Mouse (Mus musculus) midbrain, embryonic 11.5 days (tissue): Measurements from ENCODE around the gene Arhgef40. TPM values are rescaled to one million over a fixed set of nuclear protein-coding genes. Genes with fewer than 3 reads are reported as not detected.
"Not testable (repeated sequence)": the region's sequence is repeated elsewhere in the genome, so short reads cannot be mapped to it uniquely, and the experiment has no call there.

Experiments used
- ATAC-seq: fragments of 200-750 bp; cut with Nextera tagmentation; 2 replicates; pipeline ENCODE4 v1.8.0; 2017; ENCODE audit warnings: moderate TSS enrichment, moderate library complexity; ENCODE audit not compliant: low FRiP score
- DNase-seq: peaks from one replicate; pipeline ENCODE4 v3.0.0; 2015; ENCODE audit warnings: low spot score; ENCODE audit errors: missing footprints
- H3K27ac ChIP-seq: fragments of 300-500 bp; sonication (generic); 2 replicates; pipeline ENCODE4 v1.5.1; 2014; ENCODE audit warnings: low read depth, low read length
- H3K27me3 ChIP-seq: fragments of 300-500 bp; sonication (generic); 2 replicates; pipeline ENCODE4 v1.6.1; 2014; ENCODE audit warnings: mild to moderate bottlenecking, low read length, moderate library complexity, mixed read lengths; ENCODE audit not compliant: control insufficient read depth, insufficient read depth
- H3K36me3 ChIP-seq: fragments of 300-500 bp; sonication (generic); 2 replicates; pipeline ENCODE4 v1.6.1; 2014; ENCODE audit warnings: mild to moderate bottlenecking, low read length, moderate library complexity, mixed read lengths; ENCODE audit not compliant: control insufficient read depth, insufficient read depth
- H3K4me1 ChIP-seq: fragments of 300-500 bp; sonication (generic); 2 replicates; pipeline ENCODE4 v1.6.1; 2014; ENCODE audit warnings: low read length; ENCODE audit not compliant: control insufficient read depth, insufficient read depth
- H3K4me2 ChIP-seq: fragments of 300-500 bp; sonication (generic); 2 replicates; pipeline ENCODE4 v1.6.1; 2014; ENCODE audit warnings: mild to moderate bottlenecking, moderate library complexity
- H3K4me3 ChIP-seq: fragments of 300-500 bp; sonication (generic); 2 replicates; pipeline ENCODE4 v1.5.1; 2014; ENCODE audit warnings: low read depth, low read length
- H3K9ac ChIP-seq: fragments of 300-500 bp; sonication (generic); 2 replicates; pipeline ENCODE4 v1.6.1; 2014; ENCODE audit warnings: low read length
- H3K9me3 ChIP-seq: fragments of 300-500 bp; sonication (generic); 2 replicates; pipeline ENCODE4 v1.6.1; 2016; ENCODE audit warnings: low read length; ENCODE audit not compliant: control insufficient read depth
- WGBS: fragments of 180-500 bp; shearing (Covaris S2); extraction: QIAGEN DNeasy Blood & Tissue Kit; methylation state at CpG from one replicate; pipeline ENCODE4 v1.1.7; 2014; 5-methylcytosine and 5-hydroxymethylcytosine counted together
- polyA plus RNA-seq: library from polyadenylated mRNA; unstranded; fragments of >200 nt; fragmentation: Nextera tagmentation; extraction: Ambion mirVana; gene quantifications from 2 replicates; pipeline ENCODE4 v1.2.1, GENCODE M21; 2014

Arhgef40 gene
- polyA plus RNA-seq, 1 experiment from 2014 or later = 52.8 TPM

GRCm38 (mm10) chr14:52021138-52021529 is 36.6 kb downstream of the Arhgef40 start:
- Histone ChIP-seq H3K27me3 (no peaks in the 10 kb centered on the region), H3K9ac (no peak overlapping the region; the same call in 1 of the 2 replicates), H3K4me3 (no peak overlapping the region), H3K4me1 (peaks cover 32% of the 10 kb centered on the region), H3K9me3 (no peaks in the 10 kb centered on the region), H3K36me3 (no peaks in the 10 kb centered on the region), H3K4me2 (peak overlapping the region; percentile 76; the same call in 1 of the 2 replicates), H3K27ac (no peak overlapping the region)
- ATAC-seq (no peak), DNase-seq (no peak)
- 75% methylated on average over 4 of the region's 4 CpGs for WGBS

- no peak overlapping the region for H3K4me2 ChIP-seq
- no peaks in the 10 kb centered on the region for H3K27me3 ChIP-seq
- ATAC-seq (no peak), DNase-seq (peak; percentile 82)
- no peaks in the 10 kb centered on the region for H3K9me3 ChIP-seq
- no peak overlapping the region for H3K27ac ChIP-seq
- peaks cover 26% of the 10 kb centered on the region for H3K4me1 ChIP-seq
- no peaks in the 10 kb centered on the region for H3K36me3 ChIP-seq
- WGBS = 92% methylated on average over 8 of the region's 8 CpGs
- H3K9ac ChIP-seq = no peak overlapping the region
- H3K4me3 ChIP-seq = no peak overlapping the region
Observed at GRCm38 (mm10) chr14:52021568-52022212, 37.2 kb downstream of the Arhgef40 start.

GRCm38 (mm10) chr14:52022244-52022708 is 37.8 kb downstream of the Arhgef40 start:
- H3K27ac ChIP-seq = no peak overlapping the region
- no peaks in the 10 kb centered on the region for H3K27me3 ChIP-seq
- no peaks in the 10 kb centered on the region for H3K36me3 ChIP-seq
- ATAC-seq = no peak
- DNase-seq = no peak
- 53% methylated on average over 3 of the region's 3 CpGs for WGBS
- H3K9ac ChIP-seq = no peak overlapping the region; the same call in 1 of the 2 replicates
- peaks cover 25% of the 10 kb centered on the region for H3K4me1 ChIP-seq
- H3K4me2 ChIP-seq = peak overlapping the region; percentile 37
- H3K9me3 ChIP-seq = no peaks in the 10 kb centered on the region
- no peak overlapping the region for H3K4me3 ChIP-seq

- H3K9ac ChIP-seq = peak overlapping the region; percentile 52
- peak overlapping the region; percentile 8 for H3K4me3 ChIP-seq
- 3% methylated on average over 23 of the region's 23 CpGs for WGBS
- ATAC-seq = peak; percentile 17
- peak overlapping the region; percentile 37 for H3K4me2 ChIP-seq
- DNase-seq = peak; percentile 98
- no peaks in the 10 kb centered on the region for H3K9me3 ChIP-seq
- peak overlapping the region; percentile 69 for H3K27ac ChIP-seq
- H3K27me3 ChIP-seq = no peaks in the 10 kb centered on the region
- H3K36me3 ChIP-seq = no peaks in the 10 kb centered on the region
- H3K4me1 ChIP-seq = peaks cover 25% of the 10 kb centered on the region
Observed at GRCm38 (mm10) chr14:52022709-52023459, 38.4 kb downstream of the Arhgef40 start.

DNA sequence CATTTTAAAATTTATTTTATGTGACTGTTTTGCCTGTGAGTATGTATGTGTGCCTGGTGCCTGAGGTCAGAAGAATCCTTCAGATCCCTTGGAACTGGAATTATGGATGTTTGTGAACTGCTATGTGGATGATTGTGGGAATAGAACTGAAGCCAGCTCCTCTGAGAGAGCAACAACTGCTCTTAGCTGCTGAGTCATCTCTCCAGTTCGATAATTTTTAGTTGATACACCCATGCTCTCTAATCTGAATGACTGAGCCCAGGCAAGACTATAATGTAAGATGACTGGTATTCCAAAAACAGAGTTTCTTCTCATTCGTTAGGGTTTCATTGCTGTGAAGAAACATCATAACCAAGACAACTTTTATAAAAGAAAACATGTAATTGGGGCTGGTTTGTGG is 39.6 kb downstream of the Arhgef40 start:
- Histone ChIP-seq H3K4me2 (no peak overlapping the region), H3K27ac (no peak overlapping the region), H3K27me3 (no peaks in the 10 kb centered on the region), H3K4me1 (peaks cover 18% of the 10 kb centered on the region), H3K9me3 (no peaks in the 10 kb centered on the region), H3K9ac (no peak overlapping the region), H3K4me3 (no peak overlapping the region), H3K36me3 (no peaks in the 10 kb centered on the region)
- no peak for DNase-seq
- WGBS = 86% methylated on average over 2 of the region's 2 CpGs
- no peak for ATAC-seq

- 89% methylated on average over 4 of the region's 4 CpGs for WGBS
Observed at GRCm38 (mm10) chr14:52026342-52026741, 41.8 kb downstream of the Arhgef40 start.

GRCm38 (mm10) chr14:52035926-52036325 is 51.4 kb downstream of the Arhgef40 start:
- Histone ChIP-seq H3K9me3 (no peaks in the 10 kb centered on the region), H3K27ac (no peak overlapping the region), H3K4me2 (no peak overlapping the region), H3K4me3 (no peak overlapping the region), H3K4me1 (no peaks in the 10 kb centered on the region), H3K9ac (no peak overlapping the region), H3K27me3 (no peaks in the 10 kb centered on the region), H3K36me3 (no peaks in the 10 kb centered on the region)
- ATAC-seq (no peak), DNase-seq (peak; percentile 57)
- 90% methylated on average over 6 of the region's 6 CpGs for WGBS

More at GRCm38 (mm10) chr14:52026342-52026741, 41.8 kb downstream of the Arhgef40 start:
- H3K4me1 ChIP-seq = peaks cover 13% of the 10 kb centered on the region; the same call in 1 of the 2 replicates
- H3K9me3 ChIP-seq = no peaks in the 10 kb centered on the region
- H3K36me3 ChIP-seq = no peaks in the 10 kb centered on the region
- no peak overlapping the region for H3K4me3 ChIP-seq
- H3K27me3 ChIP-seq = no peaks in the 10 kb centered on the region
- ATAC-seq = no peak
- DNase-seq = peak; percentile 6
- H3K27ac ChIP-seq = no peak overlapping the region
- H3K4me2 ChIP-seq = no peak overlapping the region
- H3K9ac ChIP-seq = no peak overlapping the region

GRCm38 (mm10) chr14:52039332-52039731 is 54.8 kb downstream of the Arhgef40 start:
- DNase-seq (peak; percentile 70), ATAC-seq (no peak)
- no peak overlapping the region for H3K27ac ChIP-seq
- no peaks in the 10 kb centered on the region for H3K4me1 ChIP-seq
- 88% methylated on average over 5 of the region's 5 CpGs for WGBS
- H3K9ac ChIP-seq = no peak overlapping the region
- H3K4me2 ChIP-seq = no peak overlapping the region
- no peak overlapping the region for H3K4me3 ChIP-seq
- H3K9me3 ChIP-seq = no peaks in the 10 kb centered on the region
- no peaks in the 10 kb centered on the region for H3K27me3 ChIP-seq
- H3K36me3 ChIP-seq = no peaks in the 10 kb centered on the region

GRCm38 (mm10) chr14:52042359-52042758 is 57.8 kb downstream of the Arhgef40 start, which contains the start of gene Olfr221:
Olfr221 (minus strand) TSS chr14:52042459.
- not testable (repeated sequence) for H3K9me3 ChIP-seq, H3K27me3 ChIP-seq, H3K9ac ChIP-seq, ATAC-seq, H3K4me2 ChIP-seq, H3K36me3 ChIP-seq, H3K4me3 ChIP-seq, DNase-seq, H3K4me1 ChIP-seq, H3K27ac ChIP-seq
- 55% methylated on average over 3 of the region's 3 CpGs for WGBS
